Mouse (Mus musculus): ENCODE measurements at regions not wholly inside any gene's neighbourhood (a gene's known extent, or its start where the extent isn't known, plus 50 kb on each side); places are given as distances from the start of the nearest gene placed in this dataset.

GRCm38 (mm10) chr13:43900115-43900514, 115.5 kb downstream of the Cd83 start:
- TF ChIP-seq POLR2A (IDR thresholded peaks at IDR 0.05; ENCODE audit: borderline replicate concordance, extremely low read depth, insufficient read depth, insufficient read length, poor library complexity, severe bottlenecking) (no peak), CTCF (IDR thresholded peaks at IDR 0.05; ENCODE audit: borderline replicate concordance, extremely low read depth, insufficient read depth, insufficient read length) (no peak)

Measured in brain, embryonic 14.5 days (tissue).